24 mouse cellular contexts compared by ENCODE assay signal in genomic region chr1:175578425-175579096, GRCm38 (mm10). TPM values are rescaled to one million over a fixed set of nuclear protein-coding genes. Genes with fewer than 3 reads are reported as not detected.
DNase-seq lines count a peak whose midpoint lies in the region; ATAC-seq and TF ChIP-seq lines count a peak whose summit lies in the region.
"Had no signal": no experiment of that assay in that cellular context is flagged by ENCODE, and none has a peak within 500 bp of the region (broad histone marks: within the 10 kb centered on the region; RNA-seq: fewer than 3 reads in every experiment).

No protein-coding gene starts in this region.

- no peak overlapping the region for H3K4me2 ChIP-seq in kidney, embryonic 14.5 days (replicated peaks; ENCODE audit: low read depth, low read length)
- no peak overlapping the region for H3K4me2 ChIP-seq in intestine, embryonic 15.5 days (replicated peaks)
- no peak overlapping the region for H3K4me2 ChIP-seq in intestine, postnatal 0 days (replicated peaks; ENCODE audit: low read depth)
- H3K4me2 ChIP-seq: forebrain, embryonic 13.5 days; hindbrain, embryonic 12.5 days; hindbrain, embryonic 15.5 days had no signal

- no peak overlapping the region for H3K9ac ChIP-seq in kidney, embryonic 14.5 days (ENCODE audit: low read depth, low read length)
- H3K9ac ChIP-seq in intestine, embryonic 15.5 days, result no peak overlapping the region
- H3K9ac ChIP-seq in intestine, postnatal 0 days (ENCODE audit: low read depth, low read length), result no peak overlapping the region
- H3K9ac ChIP-seq: forebrain, embryonic 13.5 days; hindbrain, embryonic 12.5 days; hindbrain, embryonic 15.5 days had no signal

- no peak for ATAC-seq in kidney, embryonic 14.5 days (ENCODE audit: low FRiP score, low TSS enrichment)
- peak; percentile 77 for ATAC-seq in intestine, embryonic 15.5 days
- ATAC-seq in intestine, postnatal 0 days, result 0 out of 2 replicates have a peak, but pooled peaks have one; percentile 57
- ATAC-seq: Patski had no signal

- 61% methylated on average over 2 of the region's 2 CpGs for WGBS in kidney, adult 2 months
- 67% methylated on average over 2 of the region's 2 CpGs for WGBS in kidney, embryonic 14.5 days
- 67% methylated on average over 2 of the region's 2 CpGs for WGBS in intestine, embryonic 15.5 days
- 39% methylated on average over 2 of the region's 2 CpGs for WGBS in intestine, postnatal 0 days

- DNase-seq in kidney, adult 2 months, result peak; percentile 43
- DNase-seq in kidney, adult 8-10 months, result no peak
- DNase-seq in kidney, postnatal 36 days, result peak; percentile 8 to 26
- no peak for DNase-seq in gastrocnemius, postnatal 4 days (ENCODE audit: low spot score in 2 of 2)
- DNase-seq: adrenal gland, postnatal 10 days; adrenal gland, postnatal 36 days; B cell, adult 2 months; cerebellum, adult 18-20 months; cerebellum, adult 9-10 months; cerebellum, postnatal 14 days; gastrocnemius, postnatal 14 days; heart, adult 2 months had no signal

- H3K27me3 ChIP-seq in kidney, adult 2 months (replicated peaks; ENCODE audit: control insufficient read depth, insufficient read depth, low read length), result no peaks in the 10 kb centered on the region
- no peaks in the 10 kb centered on the region for H3K27me3 ChIP-seq in kidney, embryonic 14.5 days (ENCODE audit: control insufficient read depth, insufficient read depth, low read length)
- no peaks in the 10 kb centered on the region for H3K27me3 ChIP-seq in intestine, embryonic 15.5 days (replicated peaks)
- H3K27me3 ChIP-seq in intestine, postnatal 0 days (replicated peaks; ENCODE audit: control insufficient read depth, insufficient read depth, low read length), result no peaks in the 10 kb centered on the region
- H3K27me3 ChIP-seq: CH12.LX; forebrain, embryonic 13.5 days; hindbrain, embryonic 12.5 days; hindbrain, embryonic 15.5 days; Patski had no signal

- H3K36me3 ChIP-seq in kidney, adult 2 months (ENCODE audit: control insufficient read depth, insufficient read depth, low read length), result no peaks in the 10 kb centered on the region
- no peaks in the 10 kb centered on the region for H3K36me3 ChIP-seq in kidney, embryonic 14.5 days (ENCODE audit: control insufficient read depth, insufficient read depth, low read length)
- no peaks in the 10 kb centered on the region for H3K36me3 ChIP-seq in intestine, embryonic 15.5 days
- H3K36me3 ChIP-seq in intestine, postnatal 0 days (ENCODE audit: control insufficient read depth, insufficient read depth), result no peaks in the 10 kb centered on the region
- H3K36me3 ChIP-seq: forebrain, embryonic 10.5 days; G1E; heart, embryonic 10.5 days; hindbrain, embryonic 12.5 days; hindbrain, embryonic 15.5 days had no signal

- H3K27ac ChIP-seq in kidney, adult 2 months (ENCODE audit: insufficient read depth, low read depth, low read length), result no peak overlapping the region
- no peak overlapping the region for H3K27ac ChIP-seq in kidney, embryonic 14.5 days (ENCODE audit: low read depth, low read length)
- no peak overlapping the region for H3K27ac ChIP-seq in intestine, embryonic 15.5 days
- no peak overlapping the region for H3K27ac ChIP-seq in intestine, postnatal 0 days (ENCODE audit: low read depth, low read length)
- H3K27ac ChIP-seq: forebrain, embryonic 10.5 days; forebrain, embryonic 13.5 days; heart, adult 2 months; heart, embryonic 10.5 days; hindbrain, embryonic 12.5 days; hindbrain, embryonic 15.5 days had no signal

- H3K9me3 ChIP-seq in kidney, embryonic 14.5 days (ENCODE audit: control insufficient read depth, low read length), result no peaks in the 10 kb centered on the region
- no peaks in the 10 kb centered on the region for H3K9me3 ChIP-seq in intestine, embryonic 15.5 days
- no peaks in the 10 kb centered on the region for H3K9me3 ChIP-seq in intestine, postnatal 0 days (ENCODE audit: control insufficient read depth)
- H3K9me3 ChIP-seq: forebrain, embryonic 10.5 days; forebrain, embryonic 13.5 days; G1E; heart, embryonic 10.5 days; hindbrain, embryonic 12.5 days; hindbrain, embryonic 15.5 days had no signal

- H3K4me3 ChIP-seq in kidney, adult 2 months (ENCODE audit: insufficient read depth, low read depth, low read length), result no peak overlapping the region
- H3K4me3 ChIP-seq in kidney, embryonic 14.5 days (ENCODE audit: low read length), result no peak overlapping the region
- H3K4me3 ChIP-seq in intestine, embryonic 15.5 days (replicated peaks), result no peak overlapping the region
- no peak overlapping the region for H3K4me3 ChIP-seq in intestine, postnatal 0 days (ENCODE audit: low read depth, low read length)
- H3K4me3 ChIP-seq: forebrain, embryonic 10.5 days; forebrain, embryonic 13.5 days; heart, adult 2 months; heart, embryonic 10.5 days; hindbrain, embryonic 12.5 days; hindbrain, embryonic 15.5 days had no signal

- no peak for TF ChIP-seq CTCF in kidney, adult 2 months (conservative IDR thresholded peaks at IDR 0.05; ENCODE audit: insufficient read depth, insufficient read length, low read depth, low read length)
- no peak for TF ChIP-seq CTCF in intestine, postnatal 0 days (IDR thresholded peaks at IDR 0.05; ENCODE audit: low read depth)

- TF ChIP-seq POLR2A in kidney, adult 2 months (IDR thresholded peaks at IDR 0.05; ENCODE audit: low read depth, low read length), result no peak

- no peaks in the 10 kb centered on the region for H3K4me1 ChIP-seq in kidney, adult 2 months (ENCODE audit: control insufficient read depth, insufficient read depth, low read length)
- no peaks in the 10 kb centered on the region for H3K4me1 ChIP-seq in kidney, embryonic 14.5 days (ENCODE audit: control insufficient read depth, insufficient read depth, low read length)
- no peaks in the 10 kb centered on the region for H3K4me1 ChIP-seq in intestine, embryonic 15.5 days (replicated peaks)
- no peaks in the 10 kb centered on the region for H3K4me1 ChIP-seq in intestine, postnatal 0 days (replicated peaks; ENCODE audit: control insufficient read depth, insufficient read depth, low read length)
- H3K4me1 ChIP-seq: forebrain, embryonic 10.5 days; forebrain, embryonic 13.5 days; heart, embryonic 10.5 days; hindbrain, embryonic 12.5 days; hindbrain, embryonic 15.5 days had no signal

RNA-seq across cellular contexts. Expression of gene Kmo, which starts 41.6 kb away (rescaled TPM):
- 42.4 and 49.6 TPM in 2 replicates for polyA plus RNA-seq in kidney, adult 2 months (2012; rRNA removed)
- not detected in 2 replicates for polyA plus RNA-seq in kidney, embryonic 14.5 days (2014; fragmentation: Nextera tagmentation; extraction: Ambion mirVana)
- 0.66 and 0.75 TPM in 2 replicates for polyA plus RNA-seq in intestine, embryonic 15.5 days (2015; fragmentation: Nextera tagmentation; extraction: Ambion mirVana)
- 0.27 and 0.53 TPM in 2 replicates for polyA plus RNA-seq in intestine, postnatal 0 days (2015; fragmentation: Nextera tagmentation; extraction: Ambion mirVana)
- under 1 TPM; 0.31 to 0.34 TPM for total RNA-seq in gastrocnemius, postnatal 4 days (2021)
- total RNA-seq: G1E had no signal
- polyA plus RNA-seq: forebrain, embryonic 13.5 days; forebrain, embryonic 16.5 days; G1E; hindbrain, embryonic 12.5 days; hindbrain, embryonic 15.5 days had no signal

RNA-seq across cellular contexts. Expression of gene Fh1, which starts 46.9 kb away (rescaled TPM):
- polyA plus RNA-seq in kidney, adult 2 months (2012; rRNA removed), result 117 and 181 TPM in 2 replicates
- polyA plus RNA-seq in kidney, embryonic 14.5 days (2014; fragmentation: Nextera tagmentation; extraction: Ambion mirVana), result 116 and 140 TPM in 2 replicates
- 155 and 163 TPM in 2 replicates for polyA plus RNA-seq in intestine, embryonic 15.5 days (2015; fragmentation: Nextera tagmentation; extraction: Ambion mirVana)
- polyA plus RNA-seq in intestine, postnatal 0 days (2015; fragmentation: Nextera tagmentation; extraction: Ambion mirVana), result 109 and 112 TPM in 2 replicates
- 100 to 1,000 TPM; 176 to 187 TPM for total RNA-seq in gastrocnemius, postnatal 4 days (2021)

Comparison
In these comparisons a context has a peak if more than half of its experiments do, and no peak if none do; other contexts are left out.
1. DNase-seq: peak in kidney, adult 2 months (single experiment) and kidney, postnatal 36 days (2 of 2); none in kidney, adult 8-10 months (0 of 2) and gastrocnemius, postnatal 4 days (0 of 2).
2. RNA of gene Kmo, which starts 41.6 kb away (polyA plus RNA-seq): 42.4 to 49.6 TPM in kidney, adult 2 months; 0.66 to 0.75 TPM in intestine, embryonic 15.5 days, 0.27 to 0.53 TPM in intestine, postnatal 0 days and not detected in kidney, embryonic 14.5 days; every median in the first group is over 10 times any median in the second.